Mouse (Mus musculus): Measurements from ENCODE around the gene Glipr1l3.
"Not testable (repeated sequence)": the region's sequence is repeated elsewhere in the genome, so short reads cannot be mapped to it uniquely, and the experiment has no call there.

The Glipr1l3 gene

DNA sequence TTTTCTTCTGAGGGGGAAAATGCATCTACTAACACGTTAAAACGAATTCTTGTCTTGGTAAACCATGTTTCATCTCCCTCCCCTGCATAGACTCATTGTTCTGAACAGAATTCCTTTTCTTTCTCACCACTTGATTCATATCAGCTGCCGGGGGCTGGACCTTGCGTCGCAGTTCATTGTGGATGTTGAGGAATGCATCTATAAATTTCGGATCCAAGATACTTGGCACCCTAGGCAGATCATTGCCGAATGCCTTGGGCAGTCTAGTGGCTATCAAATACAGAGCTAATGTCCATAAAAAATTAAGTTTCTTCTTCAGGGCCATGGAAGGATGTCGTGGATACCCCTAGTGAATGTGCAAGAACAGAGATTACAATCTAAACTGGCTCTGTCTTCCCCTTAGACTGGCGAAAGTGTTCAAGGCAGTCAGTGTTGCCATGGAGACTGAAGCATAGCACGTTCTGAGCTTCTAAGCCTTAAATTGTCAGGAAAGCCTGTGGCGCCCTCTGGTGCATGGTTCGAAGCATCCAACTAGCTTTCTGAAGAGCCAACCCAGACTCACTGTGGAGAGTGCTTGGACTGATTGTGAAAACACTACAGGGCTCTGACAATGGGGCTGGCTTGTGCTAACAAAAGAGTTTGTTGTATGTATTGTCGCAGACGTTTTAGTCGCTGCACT, at the start of gene Glipr1l3:
TSS of gene Glipr1l3 (minus strand) at position 446 of the 679 bp plus-strand sequence.
- DNase-seq, result peak; percentile 91 to 93

- DNase-seq, result peak; percentile 53 to 59
Measured at GRCm38 (mm10) chr10:112203463-112203862, 43.3 kb upstream of the Glipr1l3 start.

GRCm38 (mm10) chr10:112193919-112194318, 33.8 kb upstream of the Glipr1l3 start:
- DNase-seq, result not testable (repeated sequence)

DNA sequence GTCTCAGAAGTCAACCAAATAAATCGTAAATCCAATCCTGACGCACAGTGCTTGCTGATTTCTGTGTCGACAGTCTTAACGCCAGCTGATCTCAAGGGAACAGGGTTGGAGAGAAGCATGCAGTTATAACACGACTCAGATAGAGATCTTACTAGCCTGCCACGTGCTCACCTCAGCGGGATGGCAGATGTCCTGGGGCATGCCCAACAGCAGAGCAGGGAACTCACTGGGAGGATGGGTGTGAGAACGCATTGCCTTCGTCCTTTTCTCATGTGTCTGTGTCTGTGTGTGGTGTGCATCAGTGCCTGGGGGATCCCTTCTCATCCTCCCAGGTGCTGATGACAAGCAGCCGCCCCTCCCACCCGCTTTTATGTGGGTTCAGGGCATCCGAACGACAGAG, 16.9 kb upstream of the Glipr1l3 start:
- DNase-seq, result not testable (repeated sequence)

DNA sequence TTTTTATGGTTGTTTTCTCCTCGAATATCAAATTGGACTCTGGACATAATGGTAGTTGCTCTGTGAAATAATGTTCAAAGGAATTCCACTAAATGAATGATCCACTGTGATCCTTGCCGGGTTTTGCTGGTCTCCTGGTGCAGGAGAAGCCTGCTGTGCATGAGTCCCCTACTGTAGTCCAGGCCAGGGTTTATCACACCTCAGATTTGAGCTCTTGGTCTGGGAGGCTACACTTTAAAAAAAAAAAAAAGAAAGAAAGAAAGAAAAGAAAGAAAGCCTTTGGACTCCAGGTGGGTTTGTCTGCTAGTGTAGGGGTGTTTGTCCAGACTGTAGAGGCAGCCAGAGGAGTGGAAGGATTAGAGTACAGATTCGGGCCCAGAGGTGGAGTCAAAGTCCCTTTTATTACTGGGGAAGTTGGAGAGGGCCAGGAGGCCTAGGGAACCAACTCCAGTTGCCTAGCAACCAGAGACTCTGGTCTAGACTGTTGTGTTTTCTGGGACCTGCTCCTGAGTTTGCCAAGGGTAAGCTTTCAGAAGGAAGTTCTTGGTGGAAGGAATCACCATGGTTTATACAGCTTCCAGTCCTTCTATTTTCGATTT, 3.1 kb upstream of the Glipr1l3 start, which contains the start of gene Caps2:
TSS of gene Caps2 (plus strand) at position 454 of the 599 bp plus-strand sequence.
- DNase-seq, result peak; percentile 13 to 27

GRCm38 (mm10) chr10:112139834-112140233, 20.3 kb downstream of the Glipr1l3 start:
- no peak for DNase-seq

DNA sequence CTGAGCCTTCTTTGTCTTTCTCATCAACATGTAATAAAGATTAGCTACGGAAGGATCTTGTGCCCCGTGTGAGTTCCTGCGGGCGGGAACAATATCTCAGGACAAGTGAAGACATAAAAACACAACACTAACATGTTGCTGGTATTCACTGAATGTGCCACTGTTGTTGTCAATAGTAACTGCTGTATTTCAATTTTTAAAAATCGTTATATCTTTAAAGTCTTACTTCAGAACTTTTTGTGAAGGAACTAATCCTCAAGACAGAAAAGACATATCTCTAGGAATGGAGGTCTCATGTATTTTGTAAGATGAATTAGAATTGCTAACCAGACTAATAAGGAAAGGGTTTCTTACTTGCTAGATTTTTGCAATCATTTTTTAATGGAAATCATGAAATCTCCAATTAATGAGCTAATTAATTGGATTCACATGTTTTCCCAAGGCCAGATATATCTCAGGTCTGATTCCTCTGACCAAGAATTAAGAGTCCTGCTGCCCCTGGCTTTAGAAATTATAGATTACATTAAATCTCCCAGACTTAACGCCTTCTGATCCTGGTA, 21.2 kb downstream of the Glipr1l3 start:
- DNase-seq, result no peak

DNA sequence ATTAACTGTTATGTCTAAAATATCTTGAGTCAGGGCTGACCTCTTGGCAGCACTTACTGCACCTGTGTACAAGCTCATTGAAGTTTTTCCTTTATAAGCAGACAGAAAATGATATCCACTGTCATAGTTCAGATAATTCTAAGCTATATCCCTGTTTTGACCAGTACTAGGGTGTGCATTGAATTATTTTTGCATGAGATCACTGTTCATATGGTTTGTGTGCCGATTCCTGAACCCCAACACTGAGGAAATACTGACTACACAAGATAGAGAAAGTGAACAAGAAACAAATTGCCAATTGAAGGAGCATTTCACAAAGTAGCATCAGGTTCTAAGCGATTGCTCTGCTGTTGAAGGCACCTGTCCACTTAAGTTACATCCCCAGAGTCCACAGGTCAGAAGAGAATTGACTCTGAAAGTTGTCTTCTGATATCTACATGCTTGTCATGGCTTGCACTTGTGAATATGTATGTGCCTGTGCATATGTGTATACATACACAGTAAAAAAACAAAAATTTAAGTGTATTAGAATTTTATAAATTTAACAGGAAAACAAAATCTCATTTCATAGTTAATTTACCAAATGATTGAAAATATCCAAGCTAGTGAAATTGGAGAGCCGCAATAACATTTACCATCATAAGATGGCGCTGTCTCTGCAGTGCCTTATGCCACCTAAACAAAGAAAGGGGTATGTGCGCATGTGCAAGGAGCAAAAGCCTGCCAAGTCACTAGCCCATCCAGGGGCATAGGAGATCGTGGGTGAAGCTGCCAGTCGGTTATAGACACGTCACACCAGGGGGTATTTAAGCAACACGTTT, 21.9 kb downstream of the Glipr1l3 start:
- DNase-seq, result peak; percentile 65 to 75

DNA sequence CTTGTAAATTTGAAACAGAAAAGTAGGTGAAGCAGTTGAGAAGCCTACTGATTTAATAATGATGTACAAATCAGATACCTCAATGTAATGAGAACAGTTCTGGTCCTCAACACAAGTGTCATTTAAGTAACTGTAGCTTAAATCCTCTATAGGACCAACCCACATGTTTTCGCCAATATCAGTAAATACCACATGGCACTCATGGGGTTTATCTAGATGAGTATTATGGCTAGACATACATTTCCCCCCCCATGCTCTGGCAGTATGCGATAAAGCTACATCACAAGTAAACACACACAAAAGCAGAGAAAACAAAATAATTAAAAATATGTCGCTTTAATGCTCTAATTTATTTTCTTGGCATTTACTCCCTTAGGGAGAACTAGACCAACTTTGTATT, 27.9 kb downstream of the Glipr1l3 start:
- DNase-seq, result no peak

DNA sequence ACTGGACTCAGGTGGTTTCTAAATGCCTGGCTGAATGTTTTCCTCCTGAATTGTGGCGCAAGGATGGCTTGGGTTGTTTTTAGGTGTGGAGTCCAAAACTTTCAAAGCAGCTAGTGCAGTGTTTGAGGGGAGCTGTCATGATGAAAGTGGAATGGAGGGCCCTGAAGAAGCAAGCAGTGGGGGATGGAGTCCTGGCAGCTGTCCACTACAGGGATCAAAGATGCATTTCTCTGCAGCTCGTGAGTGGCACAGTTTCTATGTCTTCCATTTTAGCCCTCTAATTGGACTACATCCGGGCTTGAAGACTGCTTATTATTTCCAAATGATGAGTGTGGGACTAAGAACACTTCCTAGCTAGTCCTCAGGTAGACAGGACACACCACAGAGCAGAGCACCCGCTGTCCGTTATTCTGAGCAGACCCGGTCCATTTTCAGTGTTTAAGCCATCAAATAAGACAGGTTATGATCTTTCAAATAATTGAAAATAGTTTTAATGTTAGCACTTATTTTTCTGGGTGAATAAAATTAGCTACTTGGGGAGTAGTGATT, 32.4 kb downstream of the Glipr1l3 start:
- not testable (repeated sequence) for DNase-seq

GRCm38 (mm10) chr10:112125090-112125489, 35.0 kb downstream of the Glipr1l3 start:
- DNase-seq, result not testable (repeated sequence)

- DNase-seq, result no peak
Measured at GRCm38 (mm10) chr10:112110401-112110800, 49.7 kb downstream of the Glipr1l3 start.

DNA sequence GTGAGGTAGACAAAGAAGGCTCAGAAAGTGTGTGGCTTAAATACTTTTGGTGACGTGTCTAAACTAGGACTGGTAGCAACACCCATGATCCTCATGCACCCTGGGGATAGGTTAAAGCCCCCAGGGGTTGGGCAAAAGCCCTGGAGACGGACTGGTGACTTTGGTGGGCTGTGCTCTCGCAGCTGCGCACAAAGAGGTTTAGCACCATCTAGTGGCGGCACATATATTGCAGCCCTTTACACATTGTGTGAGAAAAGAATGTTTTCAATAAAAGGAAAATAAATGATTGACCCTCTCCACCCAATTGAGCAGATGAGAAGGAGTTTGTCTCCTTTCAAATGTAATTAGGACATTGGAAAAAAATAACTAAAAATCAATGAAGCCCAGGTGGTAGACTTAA, 54.3 kb downstream of the Glipr1l3 start:
- peak; percentile 69 to 75 for DNase-seq

Data from cerebellum, postnatal 10 days (tissue).